Mouse (Mus musculus) small intestine, adult 2 months (tissue): Measurements from ENCODE around the gene Zfp667.

Experiments used
- CTCF ChIP-seq: fragments of 200-500 bp; IDR thresholded peaks from 2 replicates; pipeline ENCODE4 v1.5.1; 2012; ENCODE audit warnings: low read depth, mild to moderate bottlenecking, control low read depth, inconsistent platforms, low read length, moderate library complexity, mixed read lengths; ENCODE audit not compliant: insufficient replicate concordance, insufficient read length; ENCODE audit errors: extremely low read depth
- POLR2A ChIP-seq: fragments of 200-500 bp; IDR thresholded peaks from 2 replicates; pipeline ENCODE4 v1.6.1; 2012; ENCODE audit warnings: low read depth, mild to moderate bottlenecking, control low read depth, inconsistent platforms, low read length, moderate library complexity

DNA sequence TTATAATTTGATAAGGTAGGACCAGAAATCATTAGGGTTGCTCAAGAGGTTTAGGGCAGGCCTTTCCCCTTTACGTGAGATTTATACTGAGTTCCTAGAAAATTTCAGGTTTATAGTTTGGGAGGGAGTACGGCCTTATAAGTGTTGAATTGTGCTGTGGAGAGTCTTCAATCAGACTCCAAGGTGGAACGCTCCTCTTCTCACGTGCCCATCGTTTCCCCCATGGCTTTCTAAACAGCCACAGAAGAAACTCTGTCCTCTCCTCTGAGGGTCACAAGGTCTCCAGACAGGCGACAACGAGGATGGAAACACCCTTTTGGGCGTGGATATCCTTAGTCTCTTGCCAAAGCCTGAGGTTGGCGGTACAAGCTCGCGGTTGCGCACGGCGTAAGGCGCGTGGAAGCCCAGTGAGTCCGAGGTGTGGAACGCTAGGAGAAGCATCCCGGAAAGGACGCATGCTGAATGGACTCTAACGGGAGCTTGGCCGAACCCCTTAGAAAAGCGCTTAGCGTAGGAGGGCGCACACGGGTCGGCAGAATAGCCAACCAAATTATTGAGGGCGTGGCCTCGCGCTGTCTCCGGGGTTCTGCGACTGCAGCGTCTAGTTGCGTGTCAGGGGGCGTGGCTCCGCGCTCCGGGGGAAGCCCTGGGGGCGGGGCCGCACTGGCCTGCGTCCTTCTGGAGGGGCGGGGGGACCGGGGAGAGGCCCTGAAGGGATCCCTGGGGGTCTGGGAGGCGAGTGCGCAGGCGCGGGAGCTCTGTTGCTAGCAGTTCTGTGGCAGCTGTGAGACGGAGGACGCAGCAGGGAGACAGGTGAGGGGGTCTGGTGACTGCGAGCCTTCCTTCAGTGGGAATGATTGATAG lies at the start of gene Zfp667:
- TF ChIP-seq CTCF (no peak), POLR2A (peak; percentile 47; the same call in 1 of the 2 replicates)
